Mouse (Mus musculus) liver, embryonic 18 days (tissue): ENCODE results near the gene Mmp14. TPM values are rescaled to one million over a fixed set of nuclear protein-coding genes. Genes with fewer than 3 reads are reported as not detected.

Source experiments
- polyA plus RNA-seq: library from polyadenylated mRNA; depleted of rRNA; stranded (reverse); fragments of >200 nt; gene quantifications from 2 replicates; pipeline ENCODE4 v1.2.3, GENCODE M21; 2012; rRNA removed

Gene Mmp14
- 33.5 and 38.8 TPM in 2 replicates for polyA plus RNA-seq

GRCm38 (mm10) chr14:54431334-54432077 lies at the start of gene Mmp14:
Mmp14 (plus strand) TSS chr14:54431612.

GRCm38 (mm10) chr14:54417623-54418081 lies 13.8 kb upstream of the Mmp14 start, which contains the start of gene Slc7a7:
Slc7a7 (minus strand) TSS chr14:54417780.

DNA sequence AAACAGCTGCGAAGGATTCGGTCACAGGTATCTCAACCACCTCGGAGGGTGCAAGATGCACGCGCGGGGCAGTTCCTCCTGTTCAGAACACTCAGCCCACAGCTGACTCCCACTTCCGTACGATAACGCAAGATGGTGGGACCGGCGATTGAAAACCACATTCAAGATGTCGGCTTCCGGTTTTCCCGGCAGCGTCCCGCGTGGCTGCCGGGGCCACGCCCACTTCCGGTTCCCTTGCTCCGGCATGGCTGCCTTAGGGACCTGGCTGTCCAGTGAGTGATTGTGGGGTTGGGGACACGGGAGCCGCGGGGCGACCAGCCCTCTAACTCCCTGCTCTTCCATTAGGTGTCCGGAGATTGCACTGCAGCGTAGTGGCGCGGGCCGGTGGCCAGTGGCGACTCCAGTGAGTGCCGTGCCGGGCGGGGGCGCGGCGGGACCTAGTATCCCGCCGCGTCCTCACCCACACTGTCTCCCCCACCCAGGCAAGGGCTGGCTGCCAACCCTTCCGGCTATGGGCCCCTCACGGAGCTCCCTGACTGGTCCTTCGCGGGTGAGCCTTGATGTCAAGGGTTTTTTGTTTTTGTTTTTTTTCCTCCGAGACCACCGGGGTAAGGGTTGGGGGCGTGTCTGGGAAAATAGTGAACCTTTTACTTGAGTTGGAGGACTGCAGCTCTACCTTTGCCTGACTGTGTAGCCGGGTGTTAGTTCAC lies 4.6 kb upstream of the Mmp14 start, which contains the start of gene Mrpl52:
Gene Mrpl52 (plus strand): TSS at position 221 of the 710 bp plus-strand sequence.

GRCm38 (mm10) chr14:54463959-54464292 lies 32.5 kb downstream of the Mmp14 start, which contains the start of gene Lrp10:
Lrp10 (plus strand) TSS chr14:54464137.

DNA sequence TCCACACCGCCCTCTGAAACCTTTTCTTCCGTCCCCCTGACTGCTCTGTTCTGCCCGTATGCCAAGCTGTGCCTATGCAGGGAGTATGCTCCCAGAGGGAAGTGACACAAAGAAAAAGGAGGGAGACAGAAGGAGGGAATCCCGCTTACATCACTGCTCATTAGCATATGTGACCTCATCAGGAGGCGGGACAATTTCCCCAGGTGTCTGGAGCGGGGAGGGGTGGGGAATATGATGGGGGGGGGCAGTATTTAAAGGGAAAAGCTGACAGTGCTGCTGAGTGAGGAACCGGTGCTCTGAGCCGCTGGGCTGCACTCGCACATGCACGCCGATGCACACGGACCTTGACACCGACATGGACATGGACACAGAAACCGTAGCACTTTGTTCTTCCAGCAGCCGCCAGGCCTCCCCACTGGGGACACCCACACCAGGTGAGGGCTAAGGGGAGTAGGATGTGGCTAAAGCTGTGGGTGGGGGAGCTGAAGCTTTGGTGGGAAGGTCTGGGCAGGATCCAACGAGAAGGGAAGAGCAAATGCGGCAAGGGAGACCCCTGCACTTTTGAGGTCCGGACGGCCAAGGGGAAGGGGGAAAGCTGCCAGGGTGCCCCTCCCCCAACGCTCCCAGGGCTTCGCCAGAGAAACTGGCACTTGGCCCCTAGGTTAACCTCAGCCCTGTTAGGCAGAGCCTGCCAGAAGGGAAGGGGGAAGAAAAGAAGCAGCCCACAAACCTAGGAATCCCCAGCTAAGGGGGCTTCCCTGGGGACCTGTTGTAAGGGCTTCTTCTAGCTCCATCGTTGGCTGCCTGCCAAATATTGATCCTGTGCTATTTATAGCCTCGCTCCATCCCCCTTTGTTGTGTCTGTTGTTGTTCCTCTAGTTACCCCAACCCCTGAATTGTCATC lies 44.8 kb downstream of the Mmp14 start, which contains the start of gene Rem2:
Gene Rem2 (plus strand): TSS at position 160 of the 904 bp plus-strand sequence.

Other genes starting within 250 kb of the Mmp14 start
- 187 and 201 TPM in 2 replicates for gene Dad1, start 177.5 kb upstream of the Mmp14 start, polyA plus RNA-seq
- gene Abhd4, start 177.4 kb upstream of the Mmp14 start, polyA plus RNA-seq, result 8.4 and 8.7 TPM in 2 replicates
- gene Olfr49, start 146.7 kb upstream of the Mmp14 start, polyA plus RNA-seq, result not detected in 2 replicates
- 34.9 and 37.1 TPM in 2 replicates for gene Oxa1l, start 70.8 kb upstream of the Mmp14 start, polyA plus RNA-seq
- 9.8 and 10.9 TPM in 2 replicates for gene Slc7a7, start 13.8 kb upstream of the Mmp14 start, polyA plus RNA-seq
- gene Mrpl52, start 4.7 kb upstream of the Mmp14 start, polyA plus RNA-seq, result 152 and 163 TPM in 2 replicates
- 16.5 and 18.2 TPM in 2 replicates for gene Lrp10, start 32.5 kb downstream of the Mmp14 start, polyA plus RNA-seq
- 0.58 and 0.70 TPM in 2 replicates for gene Rem2, start 44.5 kb downstream of the Mmp14 start, polyA plus RNA-seq
- gene Prmt5, start 85.9 kb downstream of the Mmp14 start, polyA plus RNA-seq, result 16.9 and 17.1 TPM in 2 replicates
- gene Haus4, start 123.0 kb downstream of the Mmp14 start, polyA plus RNA-seq, result 15.3 and 15.4 TPM in 2 replicates
- 6.1 and 6.2 TPM in 2 replicates for gene Ajuba, start 145.9 kb downstream of the Mmp14 start, polyA plus RNA-seq
- gene 4931414P19Rik, start 174.4 kb downstream of the Mmp14 start, polyA plus RNA-seq, result 4.4 and 4.9 TPM in 2 replicates
- gene Psmb5, start 186.4 kb downstream of the Mmp14 start, polyA plus RNA-seq, result 93.3 and 100 TPM in 2 replicates
- not detected in 2 replicates for gene Psmb11, start 189.8 kb downstream of the Mmp14 start, polyA plus RNA-seq
- gene Gm17606, start 209.3 kb downstream of the Mmp14 start, polyA plus RNA-seq, result not detected in 2 replicates
- 0.96 and 1.1 TPM in 2 replicates for gene Cdh24, start 209.8 kb downstream of the Mmp14 start, polyA plus RNA-seq